Mouse (Mus musculus) ES-Bruce4 (cell line): ENCODE measurements around the gene Hsd3b5.
"Not testable (repeated sequence)": the region's sequence is repeated elsewhere in the genome, so short reads cannot be mapped to it uniquely, and the experiment has no call there.

ENCODE experiments used
- CTCF ChIP-seq: IDR thresholded peaks from one replicate; pipeline ENCODE4 v1.8.1; 2011; ENCODE audit warnings: low read depth, low read length
- POLR2A ChIP-seq: IDR thresholded peaks from one replicate; pipeline ENCODE4 v1.8.1; 2011; ENCODE audit warnings: low read length; ENCODE audit not compliant: insufficient read depth

GRCm38 (mm10) chr3:98582202-98582601, 47.9 kb downstream of the Hsd3b5 start:
- TF ChIP-seq POLR2A, CTCF: not testable (repeated sequence)
